In the genomic region with DNA sequence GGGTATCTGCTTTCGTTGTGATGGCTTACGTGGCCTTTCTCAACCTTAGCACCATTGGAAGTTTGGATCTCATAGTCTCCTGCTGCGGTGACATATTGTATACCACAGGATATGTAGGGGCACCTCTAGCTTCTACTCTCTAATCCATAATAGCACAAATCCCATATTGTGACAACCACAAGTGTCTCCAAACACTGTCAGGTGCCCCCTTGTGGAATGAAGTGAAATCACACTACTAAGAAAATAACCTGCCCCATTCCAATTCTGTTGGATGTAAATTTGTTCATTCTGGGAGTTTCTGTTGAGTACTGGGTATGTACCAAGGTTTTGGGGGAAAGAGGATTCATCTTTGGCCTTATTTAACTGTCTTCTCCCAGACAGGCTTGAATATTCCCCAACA, we compare ENCODE assay signal across 16 mouse cellular contexts.
DNase-seq lines count a peak whose midpoint lies in the region; ATAC-seq lines count a peak whose summit lies in the region.
"Had no signal": no experiment of that assay in that cellular context is flagged by ENCODE, and none has a peak within 500 bp of the region (broad histone marks: within the 10 kb centered on the region; RNA-seq: fewer than 3 reads in every experiment).

No protein-coding gene starts in this region.

- H3K27ac ChIP-seq in hindbrain, embryonic 11.5 days (ENCODE audit: low read depth, low read length) = no peak overlapping the region
- no peak overlapping the region for H3K27ac ChIP-seq in hindbrain, embryonic 10.5 days
- H3K27ac ChIP-seq in midbrain, embryonic 14.5 days (replicated peaks; ENCODE audit: low read depth, low read length) = no peak overlapping the region
- H3K27ac ChIP-seq in midbrain, embryonic 10.5 days (replicated peaks) = no peak overlapping the region
- H3K27ac ChIP-seq: hindbrain, embryonic 15.5 days; midbrain, embryonic 12.5 days; stomach, embryonic 15.5 days had no signal

- H3K9me3 ChIP-seq in hindbrain, embryonic 11.5 days (ENCODE audit: control insufficient read depth, low read length) = no peaks in the 10 kb centered on the region
- H3K9me3 ChIP-seq in hindbrain, embryonic 10.5 days = no peaks in the 10 kb centered on the region
- H3K9me3 ChIP-seq in midbrain, embryonic 14.5 days (ENCODE audit: control insufficient read depth, low read length) = no peaks in the 10 kb centered on the region
- no peaks in the 10 kb centered on the region for H3K9me3 ChIP-seq in midbrain, embryonic 10.5 days (replicated peaks)
- H3K9me3 ChIP-seq: hindbrain, embryonic 15.5 days; midbrain, embryonic 12.5 days; stomach, embryonic 15.5 days had no signal

- WGBS in hindbrain, embryonic 11.5 days = 82% methylated on average over 3 of the region's 3 CpGs
- WGBS in hindbrain, embryonic 10.5 days = 88% methylated on average over 3 of the region's 3 CpGs
- WGBS in midbrain, embryonic 14.5 days = 83% methylated on average over 3 of the region's 3 CpGs
- WGBS in midbrain, embryonic 10.5 days = 79% methylated on average over 3 of the region's 3 CpGs

- no peaks in the 10 kb centered on the region for H3K36me3 ChIP-seq in hindbrain, embryonic 11.5 days (ENCODE audit: control insufficient read depth, insufficient read depth, low read length)
- no peaks in the 10 kb centered on the region for H3K36me3 ChIP-seq in hindbrain, embryonic 10.5 days
- H3K36me3 ChIP-seq in midbrain, embryonic 14.5 days (ENCODE audit: control insufficient read depth, insufficient read depth, low read length) = no peaks in the 10 kb centered on the region
- no peaks in the 10 kb centered on the region for H3K36me3 ChIP-seq in midbrain, embryonic 10.5 days
- H3K36me3 ChIP-seq: hindbrain, embryonic 15.5 days; midbrain, embryonic 12.5 days; stomach, embryonic 15.5 days had no signal

- H3K4me1 ChIP-seq in hindbrain, embryonic 11.5 days (replicated peaks; ENCODE audit: control insufficient read depth, insufficient read depth, low read length) = no peaks in the 10 kb centered on the region
- H3K4me1 ChIP-seq in hindbrain, embryonic 10.5 days (replicated peaks) = peaks cover 15% of the 10 kb centered on the region; the same call in 1 of the 2 replicates
- no peaks in the 10 kb centered on the region for H3K4me1 ChIP-seq in midbrain, embryonic 14.5 days (ENCODE audit: control insufficient read depth, insufficient read depth, low read length)
- H3K4me1 ChIP-seq in midbrain, embryonic 10.5 days = no peaks in the 10 kb centered on the region
- H3K4me1 ChIP-seq: hindbrain, embryonic 15.5 days; stomach, embryonic 15.5 days had no signal

- no peak overlapping the region for H3K9ac ChIP-seq in hindbrain, embryonic 11.5 days (ENCODE audit: low read depth, low read length)
- no peak overlapping the region for H3K9ac ChIP-seq in midbrain, embryonic 14.5 days (replicated peaks; ENCODE audit: low read length)
- H3K9ac ChIP-seq: hindbrain, embryonic 15.5 days; midbrain, embryonic 12.5 days; stomach, embryonic 15.5 days had no signal

- H3K27me3 ChIP-seq in hindbrain, embryonic 11.5 days (ENCODE audit: control insufficient read depth, insufficient read depth, low read length) = no peaks in the 10 kb centered on the region
- H3K27me3 ChIP-seq in hindbrain, embryonic 10.5 days (ENCODE audit: insufficient read depth, poor library complexity, severe bottlenecking) = no peaks in the 10 kb centered on the region
- no peaks in the 10 kb centered on the region for H3K27me3 ChIP-seq in midbrain, embryonic 14.5 days (ENCODE audit: control insufficient read depth, insufficient read depth, low read length)
- no peaks in the 10 kb centered on the region for H3K27me3 ChIP-seq in midbrain, embryonic 10.5 days (ENCODE audit: low read depth, poor library complexity, severe bottlenecking)
- H3K27me3 ChIP-seq: hindbrain, embryonic 15.5 days; midbrain, embryonic 12.5 days; stomach, embryonic 15.5 days had no signal

- H3K4me3 ChIP-seq in hindbrain, embryonic 11.5 days (ENCODE audit: low read depth, low read length) = no peak overlapping the region
- no peak overlapping the region for H3K4me3 ChIP-seq in hindbrain, embryonic 10.5 days
- H3K4me3 ChIP-seq in midbrain, embryonic 14.5 days (replicated peaks; ENCODE audit: low read depth, low read length) = no peak overlapping the region
- no peak overlapping the region for H3K4me3 ChIP-seq in midbrain, embryonic 10.5 days
- H3K4me3 ChIP-seq: erythroblast, embryonic 14.5 days; hindbrain, embryonic 15.5 days; midbrain, embryonic 12.5 days; stomach, embryonic 15.5 days had no signal

- peak; percentile 27 for DNase-seq in hindbrain, embryonic 11.5 days (ENCODE audit: low spot score)
- DNase-seq in hindbrain, embryonic 10.5 days (ENCODE audit: low spot score) = no peak
- DNase-seq in midbrain, embryonic 14.5 days = peak; percentile 36
- no peak for DNase-seq in midbrain, embryonic 10.5 days (ENCODE audit: low spot score)
- peak; percentile 27 for DNase-seq in R1 (ENCODE audit: low read depth, low spot score)
- DNase-seq in adrenal gland, postnatal 10 days = no peak
- no peak for DNase-seq in kidney, postnatal 36 days
- DNase-seq: cerebellum, adult 11 months; gastrocnemius, postnatal 36 days; kidney, adult 9 months; lung, postnatal 36 days; thymus, postnatal 4 days had no signal

- ATAC-seq in hindbrain, embryonic 11.5 days (ENCODE audit: low FRiP score) = no peak
- no peak for ATAC-seq in midbrain, embryonic 14.5 days (ENCODE audit: low FRiP score, low TSS enrichment)

- no peak overlapping the region for H3K4me2 ChIP-seq in hindbrain, embryonic 11.5 days (replicated peaks; ENCODE audit: low read depth, low read length)
- no peak overlapping the region for H3K4me2 ChIP-seq in midbrain, embryonic 14.5 days (ENCODE audit: low read length)
- H3K4me2 ChIP-seq: hindbrain, embryonic 15.5 days; midbrain, embryonic 12.5 days; stomach, embryonic 15.5 days had no signal

Comparison
In these comparisons a context has a peak if more than half of its experiments do, and no peak if none do; other contexts are left out.
1. DNase-seq: peak in hindbrain, embryonic 11.5 days (single experiment), midbrain, embryonic 14.5 days (single experiment) and R1 (single experiment); none in hindbrain, embryonic 10.5 days (single experiment), midbrain, embryonic 10.5 days (single experiment), adrenal gland, postnatal 10 days (single experiment) and kidney, postnatal 36 days (0 of 2).